Mouse (Mus musculus) midbrain, embryonic 15.5 days (tissue): ENCODE measurements around the gene Bco1. TPM values are rescaled to one million over a fixed set of nuclear protein-coding genes. Genes with fewer than 3 reads are reported as not detected.

Experiments
- ATAC-seq: fragments of 200-750 bp; cut with Nextera tagmentation; replicated peaks from 2 replicates; pipeline ENCODE4 v1.8.0; 2017; ENCODE audit warnings: moderate TSS enrichment
- H3K27ac ChIP-seq: fragments of 300-500 bp; sonication (generic); 2 replicates; pipeline ENCODE4 v1.5.1; 2015; ENCODE audit warnings: mild to moderate bottlenecking, inconsistent platforms
- H3K27me3 ChIP-seq: fragments of 300-500 bp; sonication (generic); replicated peaks from 2 replicates; pipeline ENCODE4 v1.6.1; 2015; ENCODE audit warnings: inconsistent platforms
- H3K36me3 ChIP-seq: fragments of 300-500 bp; sonication (generic); replicated peaks from 2 replicates; pipeline ENCODE4 v1.6.1; 2015; ENCODE audit warnings: inconsistent platforms
- H3K4me1 ChIP-seq: fragments of 300-500 bp; sonication (generic); 2 replicates; pipeline ENCODE4 v1.6.1; 2015; ENCODE audit warnings: inconsistent platforms
- H3K4me2 ChIP-seq: fragments of 300-500 bp; sonication (generic); 2 replicates; pipeline ENCODE4 v1.6.1; 2015; ENCODE audit warnings: inconsistent platforms, mild to moderate bottlenecking, moderate library complexity
- H3K4me3 ChIP-seq: fragments of 300-500 bp; sonication (generic); 2 replicates; pipeline ENCODE4 v1.5.1; 2015; ENCODE audit warnings: mild to moderate bottlenecking, inconsistent platforms
- H3K9ac ChIP-seq: fragments of 300-500 bp; sonication (generic); 2 replicates; pipeline ENCODE4 v1.6.1; 2015; ENCODE audit warnings: mild to moderate bottlenecking, inconsistent platforms
- H3K9me3 ChIP-seq: fragments of 300-500 bp; sonication (generic); 2 replicates; pipeline ENCODE4 v1.6.1; 2016; ENCODE audit warnings: inconsistent platforms
- WGBS: fragments of 180-500 bp; shearing (Covaris S2); methylation state at CpG from one replicate; pipeline ENCODE4 v1.1.7; 2015; ENCODE audit warnings: mixed read lengths; 5-methylcytosine and 5-hydroxymethylcytosine counted together
- polyA plus RNA-seq: library from polyadenylated mRNA; unstranded; fragments of >200 nt; fragmentation: Nextera tagmentation; extraction: Ambion mirVana; gene quantifications from 2 replicates; pipeline ENCODE4 v1.2.1, GENCODE M21; 2015

Bco1 gene
- 0.19 and 0.32 TPM in 2 replicates for polyA plus RNA-seq

- WGBS, result 57% methylated on average over 12 of the region's 12 CpGs
These were observed at the start of gene Bco1 for GRCm38 (mm10) chr8:117095647-117096046. Bco1 (plus strand) TSS chr8:117095854.

GRCm38 (mm10) chr8:117049444-117049843 is 46.2 kb upstream of the Bco1 start:
- Histone ChIP-seq H3K9ac (no peak overlapping the region), H3K27ac (no peak overlapping the region), H3K4me3 (no peak overlapping the region), H3K4me1 (no peaks in the 10 kb centered on the region), H3K27me3 (no peaks in the 10 kb centered on the region), H3K9me3 (no peaks in the 10 kb centered on the region), H3K36me3 (no peaks in the 10 kb centered on the region), H3K4me2 (no peak overlapping the region)
- no peak for ATAC-seq
- WGBS, result 71% methylated on average over 7 of the region's 7 CpGs

More at GRCm38 (mm10) chr8:117095647-117096046, at the start of gene Bco1:
- H3K9ac ChIP-seq, result no peak within 1 kb of the TSS
- H3K36me3 ChIP-seq, result no peaks in the 10 kb centered on the region
- no peaks in the 10 kb centered on the region for H3K27me3 ChIP-seq
- H3K4me1 ChIP-seq, result peaks cover 14% of the 10 kb centered on the region
- no peak for ATAC-seq
- no peak within 1 kb of the TSS for H3K27ac ChIP-seq
- no peak within 1 kb of the TSS for H3K4me3 ChIP-seq
- no peak within 1 kb of the TSS for H3K4me2 ChIP-seq
- no peaks in the 10 kb centered on the region for H3K9me3 ChIP-seq

GRCm38 (mm10) chr8:117050763-117051162 is 44.9 kb upstream of the Bco1 start:
- Histone ChIP-seq H3K4me3 (no peak overlapping the region), H3K9ac (no peak overlapping the region), H3K36me3 (no peaks in the 10 kb centered on the region), H3K4me1 (no peaks in the 10 kb centered on the region), H3K27me3 (no peaks in the 10 kb centered on the region), H3K4me2 (no peak overlapping the region), H3K27ac (no peak overlapping the region), H3K9me3 (no peaks in the 10 kb centered on the region)
- WGBS, result 84% methylated on average over 9 of the region's 9 CpGs
- no peak for ATAC-seq

- Histone ChIP-seq H3K27ac (no peak overlapping the region), H3K4me1 (no peaks in the 10 kb centered on the region), H3K27me3 (no peaks in the 10 kb centered on the region), H3K36me3 (no peaks in the 10 kb centered on the region), H3K9ac (no peak overlapping the region), H3K4me3 (no peak overlapping the region), H3K4me2 (no peak overlapping the region), H3K9me3 (no peaks in the 10 kb centered on the region)
- no peak for ATAC-seq
- whole genome bisulfite sequencing, result 77% methylated on average over 9 of the region's 9 CpGs
These were observed 44.3 kb upstream of the Bco1 start for GRCm38 (mm10) chr8:117051316-117051715.

GRCm38 (mm10) chr8:117053135-117054079 is 42.2 kb upstream of the Bco1 start:
- Histone ChIP-seq H3K9me3 (no peaks in the 10 kb centered on the region), H3K27me3 (no peaks in the 10 kb centered on the region), H3K9ac (no peak overlapping the region), H3K4me3 (no peak overlapping the region), H3K4me1 (no peaks in the 10 kb centered on the region), H3K36me3 (no peaks in the 10 kb centered on the region), H3K4me2 (no peak overlapping the region), H3K27ac (no peak overlapping the region)
- 70% methylated on average over 12 of the region's 12 CpGs for WGBS
- no peak for ATAC-seq

GRCm38 (mm10) chr8:117054146-117054545 is 41.5 kb upstream of the Bco1 start:
- no peak overlapping the region for H3K27ac ChIP-seq
- no peaks in the 10 kb centered on the region for H3K27me3 ChIP-seq
- 73% methylated on average over 3 of the region's 3 CpGs for WGBS
- H3K9ac ChIP-seq, result no peak overlapping the region
- no peak overlapping the region for H3K4me2 ChIP-seq
- no peaks in the 10 kb centered on the region for H3K9me3 ChIP-seq
- H3K4me3 ChIP-seq, result no peak overlapping the region
- H3K36me3 ChIP-seq, result no peaks in the 10 kb centered on the region
- H3K4me1 ChIP-seq, result no peaks in the 10 kb centered on the region
- ATAC-seq, result no peak

- H3K9ac ChIP-seq, result no peak overlapping the region
- no peaks in the 10 kb centered on the region for H3K4me1 ChIP-seq
- 85% methylated on average over 6 of the region's 6 CpGs for WGBS
- no peaks in the 10 kb centered on the region for H3K9me3 ChIP-seq
- no peak for ATAC-seq
- no peaks in the 10 kb centered on the region for H3K36me3 ChIP-seq
- H3K4me2 ChIP-seq, result no peak overlapping the region
- no peak overlapping the region for H3K27ac ChIP-seq
- H3K4me3 ChIP-seq, result no peak overlapping the region
- no peaks in the 10 kb centered on the region for H3K27me3 ChIP-seq
These were observed 40.6 kb upstream of the Bco1 start for GRCm38 (mm10) chr8:117055097-117055496.

- ATAC-seq, result no peak
- H3K27me3 ChIP-seq, result no peaks in the 10 kb centered on the region
- H3K4me1 ChIP-seq, result peaks cover 5% of the 10 kb centered on the region; the same call in 1 of the 2 replicates
- H3K27ac ChIP-seq, result no peak overlapping the region
- WGBS, result 62% methylated on average over 7 of the region's 7 CpGs
- no peak overlapping the region for H3K4me3 ChIP-seq
- H3K4me2 ChIP-seq, result no peak overlapping the region
- H3K9me3 ChIP-seq, result no peaks in the 10 kb centered on the region
- no peaks in the 10 kb centered on the region for H3K36me3 ChIP-seq
- no peak overlapping the region for H3K9ac ChIP-seq
These were observed 36.6 kb upstream of the Bco1 start for GRCm38 (mm10) chr8:117059021-117059420.

- WGBS, result 74% methylated on average over 13 of the region's 13 CpGs
- H3K36me3 ChIP-seq, result no peaks in the 10 kb centered on the region
- H3K27ac ChIP-seq, result no peak overlapping the region
- H3K4me3 ChIP-seq, result no peak overlapping the region
- H3K9ac ChIP-seq, result no peak overlapping the region
- H3K27me3 ChIP-seq, result no peaks in the 10 kb centered on the region
- no peaks in the 10 kb centered on the region for H3K9me3 ChIP-seq
- peaks cover 5% of the 10 kb centered on the region; the same call in 1 of the 2 replicates for H3K4me1 ChIP-seq
- no peak for ATAC-seq
- no peak overlapping the region for H3K4me2 ChIP-seq
These were observed 35.3 kb upstream of the Bco1 start for GRCm38 (mm10) chr8:117060306-117060705.

GRCm38 (mm10) chr8:117061180-117061880 is 34.3 kb upstream of the Bco1 start:
- no peak overlapping the region for H3K4me3 ChIP-seq
- H3K27me3 ChIP-seq, result no peaks in the 10 kb centered on the region
- H3K27ac ChIP-seq, result 0 out of 2 replicates have a peak overlapping the region, but pooled peaks have one; percentile 34
- no peak overlapping the region for H3K9ac ChIP-seq
- no peaks in the 10 kb centered on the region for H3K9me3 ChIP-seq
- ATAC-seq, result no peak
- H3K4me1 ChIP-seq, result peaks cover 5% of the 10 kb centered on the region; the same call in 1 of the 2 replicates
- no peaks in the 10 kb centered on the region for H3K36me3 ChIP-seq
- H3K4me2 ChIP-seq, result no peak overlapping the region
- 45% methylated on average over 13 of the region's 13 CpGs for WGBS

GRCm38 (mm10) chr8:117066955-117067354 is 28.7 kb upstream of the Bco1 start:
- ATAC-seq, result no peak
- H3K4me3 ChIP-seq, result no peak overlapping the region
- H3K36me3 ChIP-seq, result no peaks in the 10 kb centered on the region
- no peak overlapping the region for H3K27ac ChIP-seq
- no peak overlapping the region for H3K9ac ChIP-seq
- WGBS, result 89% methylated on average over 7 of the region's 7 CpGs
- no peaks in the 10 kb centered on the region for H3K9me3 ChIP-seq
- no peak overlapping the region for H3K4me2 ChIP-seq
- no peaks in the 10 kb centered on the region for H3K4me1 ChIP-seq
- H3K27me3 ChIP-seq, result no peaks in the 10 kb centered on the region

GRCm38 (mm10) chr8:117067396-117067795 is 28.3 kb upstream of the Bco1 start:
- Histone ChIP-seq H3K27me3 (no peaks in the 10 kb centered on the region), H3K4me2 (no peak overlapping the region), H3K9me3 (no peaks in the 10 kb centered on the region), H3K4me1 (no peaks in the 10 kb centered on the region), H3K36me3 (no peaks in the 10 kb centered on the region), H3K9ac (no peak overlapping the region), H3K27ac (no peak overlapping the region), H3K4me3 (no peak overlapping the region)
- ATAC-seq, result no peak
- WGBS, result 92% methylated on average over 11 of the region's 11 CpGs
